Mouse (Mus musculus): Measurements from ENCODE around the gene Vps41. TPM values are rescaled to one million over a fixed set of nuclear protein-coding genes. Genes with fewer than 3 reads are reported as not detected.

Gene Vps41
- total RNA-seq, 2 experiments from 2014 or later: 152 to 158 TPM

DNA sequence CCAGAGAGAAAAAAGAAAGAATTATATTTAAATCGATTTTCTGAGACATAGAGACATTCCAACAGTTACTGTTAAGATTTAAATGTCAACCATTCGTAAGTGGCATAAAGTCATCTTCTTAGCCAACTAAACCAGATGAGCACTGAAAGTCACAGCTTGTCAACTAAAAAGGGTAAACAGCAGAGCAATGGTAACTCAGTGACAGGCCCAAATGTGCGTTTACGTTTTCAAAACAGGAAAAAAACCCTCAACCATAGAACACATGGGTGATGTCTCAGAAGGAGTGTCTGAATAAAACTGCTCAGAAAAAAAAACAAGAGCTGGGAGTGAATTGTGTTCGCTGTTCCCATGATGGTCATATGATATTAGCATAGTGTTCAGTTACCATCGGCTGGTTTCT is 186.5 kb downstream of the Vps41 start:
- TF ChIP-seq CTCF (IDR thresholded peaks at IDR 0.05): no peak
- no peak for DNase-seq (ENCODE audit: extremely low spot score in 1 of 2, low spot score in 2 of 2)
- Histone ChIP-seq H3K27ac (no peak overlapping the region), H3K4me3 (no peak overlapping the region)
- intact Hi-C loops (cut with DNase I): no loop called here

GRCm38 (mm10) chr13:18914774-18915173 is 197.7 kb downstream of the Vps41 start:
- Histone ChIP-seq H3K27ac (no peak overlapping the region), H3K4me3 (no peak overlapping the region)
- TF ChIP-seq CTCF (IDR thresholded peaks at IDR 0.05): no peak
- intact Hi-C loops (cut with DNase I): no loop called here
- no peak for DNase-seq (ENCODE audit: extremely low spot score in 1 of 2, low spot score in 2 of 2)

Other genes starting within 250 kb of the Vps41 start
- 100 to 1,000 TPM; 189 to 218 TPM for gene Amph, start 230.9 kb downstream of the Vps41 start, total RNA-seq (2021)